Mouse (Mus musculus): ENCODE measurements around the gene Aff1.

DNA sequence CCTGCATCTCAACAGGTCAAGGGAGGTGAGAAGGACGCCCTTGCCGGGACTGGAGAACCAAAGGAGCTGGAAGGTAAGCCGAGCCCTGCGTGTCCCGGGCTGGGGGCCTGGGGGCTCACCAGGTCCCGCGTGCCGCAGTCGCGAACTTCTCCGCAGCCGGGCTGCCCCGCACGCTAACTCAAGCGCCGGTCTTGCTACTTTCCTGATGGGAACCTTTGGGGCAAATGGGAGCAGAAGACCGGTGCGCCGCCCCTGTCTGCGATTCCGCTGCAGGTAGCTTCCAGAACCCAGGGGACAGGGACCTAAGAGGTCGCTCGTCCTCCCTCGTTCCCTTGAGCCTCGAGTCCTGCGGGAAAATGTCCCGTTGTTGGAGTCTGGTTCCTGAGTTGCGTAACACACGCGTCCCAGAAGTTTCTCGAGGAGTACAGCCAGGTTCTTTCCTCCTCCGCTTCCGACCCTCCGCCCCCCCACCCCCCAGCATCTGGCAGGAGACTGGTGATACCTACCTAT, 412 bp downstream of the Aff1 start:
- TF ChIP-seq CTCF (IDR thresholded peaks at IDR 0.05; ENCODE audit: low read depth) (no peak), EP300 (IDR thresholded peaks at IDR 0.05; ENCODE audit: low read depth) (no peak)

All from liver, embryonic 14.5 days (tissue).